Mouse (Mus musculus): Measurements from ENCODE around the gene Ap2a2. TPM values are rescaled to one million over a fixed set of nuclear protein-coding genes. Genes with fewer than 3 reads are reported as not detected.

The Ap2a2 gene
- polyA plus RNA-seq, 1 experiment from 2014 or later = 100 TPM

DNA sequence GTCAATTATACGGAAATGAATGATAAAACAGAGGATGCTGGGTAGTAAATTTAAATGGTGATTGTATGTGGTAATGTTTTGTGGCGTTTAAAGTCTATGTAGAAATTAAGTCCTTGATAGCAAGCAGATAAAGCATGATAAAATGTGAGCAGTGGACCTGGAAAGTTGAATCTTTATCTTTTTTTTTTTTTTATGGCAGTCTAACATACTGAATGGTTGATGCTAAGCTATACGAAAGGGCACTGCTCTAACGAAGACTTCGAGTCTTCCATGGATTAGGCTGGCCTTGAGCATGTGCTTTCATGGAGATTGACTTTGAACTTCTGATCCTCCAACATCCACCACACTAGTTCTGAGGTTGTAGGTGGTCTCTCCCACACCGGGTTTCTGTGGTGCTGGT, 31.1 kb downstream of the Ap2a2 start:
- Histone ChIP-seq H3K4me2 (ENCODE audit: low read depth) (no peak overlapping the region), H3K9me3 (ENCODE audit: control insufficient read depth, low read length) (no peaks in the 10 kb centered on the region), H3K27ac (ENCODE audit: low read depth, low read length) (no peak overlapping the region), H3K9ac (ENCODE audit: low read length) (no peak overlapping the region), H3K4me3 (ENCODE audit: low read depth, low read length) (no peak overlapping the region), H3K27me3 (ENCODE audit: control insufficient read depth, insufficient read depth, low read length) (no peaks in the 10 kb centered on the region), H3K36me3 (ENCODE audit: control insufficient read depth, insufficient read depth, low read length) (peaks cover 8% of the 10 kb centered on the region), H3K4me1 (ENCODE audit: control insufficient read depth, insufficient read depth, low read length) (no peaks in the 10 kb centered on the region)
- WGBS = 95% methylated on average over 6 of the region's 6 CpGs
- ATAC-seq (ENCODE audit: insufficient read depth, low FRiP score, low TSS enrichment) (no peak), DNase-seq (ENCODE audit: low spot score) (no peak)

DNA sequence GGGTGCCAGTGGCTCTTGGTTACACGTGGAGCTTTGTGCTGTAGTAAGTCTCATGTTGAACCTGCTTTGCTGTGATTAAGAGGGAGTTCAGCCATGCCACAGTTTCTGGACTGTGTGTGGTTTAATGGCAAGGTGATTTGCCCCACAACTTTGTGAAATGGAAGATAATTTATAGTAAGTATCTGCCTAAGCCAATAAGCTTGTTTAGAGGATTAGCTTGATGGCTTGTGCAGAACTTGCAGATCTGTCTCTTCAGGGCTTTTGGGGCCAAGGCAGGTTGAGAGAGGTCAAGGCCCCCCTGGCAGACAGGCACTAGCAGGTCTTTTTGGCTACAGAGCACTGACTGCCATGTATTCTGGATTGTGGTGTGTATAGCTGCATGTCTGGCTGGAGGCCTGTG, 35.0 kb downstream of the Ap2a2 start:
- Histone ChIP-seq H3K4me3 (ENCODE audit: low read depth, low read length) (no peak overlapping the region), H3K27me3 (ENCODE audit: control insufficient read depth, insufficient read depth, low read length) (no peaks in the 10 kb centered on the region), H3K4me2 (ENCODE audit: low read depth) (no peak overlapping the region), H3K4me1 (ENCODE audit: control insufficient read depth, insufficient read depth, low read length) (no peaks in the 10 kb centered on the region), H3K36me3 (ENCODE audit: control insufficient read depth, insufficient read depth, low read length) (peaks cover 7% of the 10 kb centered on the region; the same call in 1 of the 2 replicates), H3K27ac (ENCODE audit: low read depth, low read length) (no peak overlapping the region), H3K9ac (ENCODE audit: low read length) (no peak overlapping the region), H3K9me3 (ENCODE audit: control insufficient read depth, low read length) (no peaks in the 10 kb centered on the region)
- WGBS = 90% methylated on average over 1 of the region's 1 CpGs
- no peak for DNase-seq (ENCODE audit: low spot score)
- no peak for ATAC-seq (ENCODE audit: insufficient read depth, low FRiP score, low TSS enrichment)

DNA sequence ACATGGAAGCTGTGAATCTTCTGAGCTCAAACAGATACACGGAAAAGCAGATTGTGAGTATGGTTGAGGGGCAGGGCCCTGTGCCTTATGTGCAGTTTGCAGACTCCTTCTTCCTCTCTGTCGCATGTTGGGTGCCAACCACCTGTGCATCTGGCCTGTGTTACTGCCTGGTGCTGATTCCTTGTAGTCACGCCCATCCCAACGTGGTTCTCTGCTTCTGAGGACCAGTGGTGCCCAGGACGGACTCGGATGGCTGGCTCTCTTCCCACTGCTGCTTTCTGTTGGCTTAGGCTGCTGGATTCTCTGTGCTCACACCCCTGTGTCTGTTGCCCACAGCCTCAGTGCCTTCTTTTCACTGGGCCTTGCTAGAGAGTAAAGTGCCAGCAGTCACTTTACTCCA, 35.6 kb downstream of the Ap2a2 start:
- no peak for ATAC-seq (ENCODE audit: insufficient read depth, low FRiP score, low TSS enrichment)
- no peaks in the 10 kb centered on the region for H3K4me1 ChIP-seq (ENCODE audit: control insufficient read depth, insufficient read depth, low read length)
- H3K36me3 ChIP-seq (ENCODE audit: control insufficient read depth, insufficient read depth, low read length) = peaks cover 7% of the 10 kb centered on the region; the same call in 1 of the 2 replicates
- no peaks in the 10 kb centered on the region for H3K27me3 ChIP-seq (ENCODE audit: control insufficient read depth, insufficient read depth, low read length)
- DNase-seq (ENCODE audit: low spot score) = no peak
- H3K9me3 ChIP-seq (ENCODE audit: control insufficient read depth, low read length) = no peaks in the 10 kb centered on the region
- no peak overlapping the region for H3K27ac ChIP-seq (ENCODE audit: low read depth, low read length)
- H3K4me3 ChIP-seq (ENCODE audit: low read depth, low read length) = no peak overlapping the region
- whole genome bisulfite sequencing = 95% methylated on average over 6 of the region's 6 CpGs
- H3K4me2 ChIP-seq (ENCODE audit: low read depth) = no peak overlapping the region
- no peak overlapping the region for H3K9ac ChIP-seq (ENCODE audit: low read length)

DNA sequence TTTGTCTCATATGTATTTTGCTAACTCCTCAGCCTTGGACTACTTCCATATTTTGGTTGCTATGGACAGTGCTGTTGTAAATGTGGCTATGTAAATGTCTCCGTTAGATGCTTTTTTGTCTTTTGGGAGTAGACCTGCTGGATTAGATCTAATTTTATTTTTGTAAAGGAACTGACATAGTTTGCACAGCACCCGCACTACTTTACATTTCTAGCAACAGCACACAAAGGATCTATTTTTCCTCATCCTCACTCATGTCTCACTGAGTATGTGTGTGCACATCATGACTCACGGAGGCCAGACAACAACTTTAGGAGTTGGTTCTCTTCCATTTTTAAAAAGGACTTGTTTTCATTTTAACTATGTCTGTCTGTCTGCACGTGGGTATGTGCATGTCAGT, 45.7 kb downstream of the Ap2a2 start:
- Histone ChIP-seq H3K4me3 (ENCODE audit: low read depth, low read length) (no peak overlapping the region), H3K4me2 (ENCODE audit: low read depth) (no peak overlapping the region), H3K9ac (ENCODE audit: low read length) (no peak overlapping the region), H3K27ac (ENCODE audit: low read depth, low read length) (no peak overlapping the region), H3K36me3 (ENCODE audit: control insufficient read depth, insufficient read depth, low read length) (peaks cover 14% of the 10 kb centered on the region), H3K4me1 (ENCODE audit: control insufficient read depth, insufficient read depth, low read length) (no peaks in the 10 kb centered on the region), H3K27me3 (ENCODE audit: control insufficient read depth, insufficient read depth, low read length) (no peaks in the 10 kb centered on the region), H3K9me3 (ENCODE audit: control insufficient read depth, low read length) (no peaks in the 10 kb centered on the region)
- ATAC-seq (ENCODE audit: insufficient read depth, low FRiP score, low TSS enrichment) (no peak), DNase-seq (ENCODE audit: low spot score) (no peak)
- 91% methylated on average over 4 of the region's 4 CpGs for WGBS

DNA sequence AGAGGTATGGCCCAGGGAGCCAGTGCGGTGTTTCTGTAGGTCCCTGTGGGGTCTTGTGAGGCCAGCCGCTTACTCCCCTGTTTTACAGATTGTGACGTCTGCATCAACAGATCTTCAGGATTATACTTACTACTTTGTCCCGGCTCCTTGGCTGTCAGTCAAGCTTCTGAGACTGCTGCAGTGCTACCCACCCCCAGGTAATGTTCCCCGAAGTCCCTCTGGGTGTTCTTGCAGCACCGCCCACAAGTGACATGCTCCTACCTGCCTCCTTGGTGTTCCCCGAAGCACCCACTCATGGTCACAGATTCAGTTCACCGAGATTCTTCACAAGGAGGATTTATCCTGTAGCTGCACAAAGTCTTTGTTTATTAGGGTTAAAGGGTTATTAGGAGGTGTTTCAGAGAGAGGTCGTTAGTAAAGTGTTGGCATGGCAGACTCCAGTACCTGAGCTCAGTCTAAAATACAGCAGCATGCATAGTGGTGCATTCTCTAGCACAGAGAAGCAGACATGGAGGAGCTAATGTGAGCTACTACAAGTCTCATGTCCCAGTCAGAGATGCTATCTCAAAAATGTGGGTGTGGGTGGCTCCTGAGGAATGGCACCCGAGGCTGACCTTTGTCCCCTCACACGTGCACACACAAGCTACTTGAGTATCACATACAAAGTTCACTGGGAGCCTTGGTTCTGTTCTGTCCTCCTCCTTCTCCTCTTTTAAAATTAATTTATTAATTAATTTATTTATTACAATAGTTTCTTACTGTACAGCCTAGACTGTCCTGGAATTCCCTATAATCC, 47.9 kb downstream of the Ap2a2 start:
- WGBS = 88% methylated on average over 11 of the region's 11 CpGs
- Histone ChIP-seq H3K4me1 (ENCODE audit: control insufficient read depth, insufficient read depth, low read length) (no peaks in the 10 kb centered on the region), H3K27me3 (ENCODE audit: control insufficient read depth, insufficient read depth, low read length) (no peaks in the 10 kb centered on the region), H3K4me3 (ENCODE audit: low read depth, low read length) (no peak overlapping the region), H3K27ac (ENCODE audit: low read depth, low read length) (no peak overlapping the region), H3K4me2 (ENCODE audit: low read depth) (no peak overlapping the region), H3K9me3 (ENCODE audit: control insufficient read depth, low read length) (no peaks in the 10 kb centered on the region), H3K36me3 (ENCODE audit: control insufficient read depth, insufficient read depth, low read length) (peaks cover 8% of the 10 kb centered on the region), H3K9ac (ENCODE audit: low read length) (no peak overlapping the region)
- ATAC-seq (ENCODE audit: insufficient read depth, low FRiP score, low TSS enrichment) = no peak
- no peak for DNase-seq (ENCODE audit: low spot score)

DNA sequence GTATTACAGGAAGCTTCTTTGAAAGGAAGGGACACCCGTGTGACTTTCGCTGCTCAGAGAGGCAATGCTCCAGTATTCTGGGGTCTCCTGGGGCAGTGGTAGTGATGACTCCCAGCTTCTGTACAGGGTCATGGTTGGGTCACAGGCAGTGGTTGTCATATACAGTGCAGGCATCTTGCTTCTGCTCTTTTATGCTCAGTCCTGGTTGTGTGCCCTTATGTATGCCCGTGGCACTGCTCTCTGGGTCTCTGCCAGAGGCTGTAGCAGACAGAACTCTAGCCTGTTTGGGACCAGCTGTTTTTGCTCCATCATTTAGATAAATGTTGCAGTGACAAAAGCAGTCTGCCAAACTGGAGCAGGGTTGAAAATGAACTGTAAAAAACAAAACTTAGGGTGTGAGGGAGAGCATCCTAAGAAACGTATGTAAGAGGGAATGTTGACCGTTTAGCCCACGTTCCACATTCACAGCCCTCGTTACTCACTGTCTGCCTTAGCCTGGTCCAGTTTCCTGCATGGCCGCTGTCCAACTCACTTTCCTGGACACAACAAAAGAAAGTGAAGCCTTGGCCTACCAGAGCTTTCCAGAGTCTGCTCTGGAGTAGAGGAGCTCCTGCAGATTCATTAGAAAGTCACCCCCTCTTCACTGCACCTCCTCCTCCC, 49.9 kb downstream of the Ap2a2 start:
- Histone ChIP-seq H3K4me3 (ENCODE audit: low read depth, low read length) (no peak overlapping the region), H3K4me2 (ENCODE audit: low read depth) (no peak overlapping the region), H3K27ac (ENCODE audit: low read depth, low read length) (no peak overlapping the region), H3K4me1 (ENCODE audit: control insufficient read depth, insufficient read depth, low read length) (no peaks in the 10 kb centered on the region), H3K27me3 (ENCODE audit: control insufficient read depth, insufficient read depth, low read length) (no peaks in the 10 kb centered on the region), H3K36me3 (ENCODE audit: control insufficient read depth, insufficient read depth, low read length) (peaks cover 6% of the 10 kb centered on the region), H3K9me3 (ENCODE audit: control insufficient read depth, low read length) (no peaks in the 10 kb centered on the region), H3K9ac (ENCODE audit: low read length) (no peak overlapping the region)
- WGBS = 85% methylated on average over 8 of the region's 8 CpGs
- ATAC-seq (ENCODE audit: insufficient read depth, low FRiP score, low TSS enrichment) (no peak), DNase-seq (ENCODE audit: low spot score) (no peak)

DNA sequence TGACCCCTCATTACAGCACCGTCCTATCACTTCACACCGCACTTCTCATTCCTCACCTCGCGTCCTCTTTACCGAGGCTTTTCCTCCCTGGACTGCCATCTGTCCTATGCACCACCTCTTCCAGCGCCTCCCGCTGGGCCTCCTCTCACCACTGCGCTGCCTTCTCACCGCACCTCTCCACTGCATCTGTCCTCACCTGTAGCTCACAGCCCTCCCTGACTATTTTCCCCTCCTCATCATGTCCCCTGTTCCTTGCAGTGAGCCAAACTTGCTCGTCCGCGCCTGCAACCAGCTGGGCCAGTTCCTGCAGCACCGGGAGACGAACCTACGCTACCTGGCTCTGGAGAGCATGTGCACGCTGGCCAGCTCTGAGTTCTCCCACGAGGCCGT, 50.4 kb downstream of the Ap2a2 start:
- no peak overlapping the region for H3K27ac ChIP-seq (ENCODE audit: low read depth, low read length)

DNA sequence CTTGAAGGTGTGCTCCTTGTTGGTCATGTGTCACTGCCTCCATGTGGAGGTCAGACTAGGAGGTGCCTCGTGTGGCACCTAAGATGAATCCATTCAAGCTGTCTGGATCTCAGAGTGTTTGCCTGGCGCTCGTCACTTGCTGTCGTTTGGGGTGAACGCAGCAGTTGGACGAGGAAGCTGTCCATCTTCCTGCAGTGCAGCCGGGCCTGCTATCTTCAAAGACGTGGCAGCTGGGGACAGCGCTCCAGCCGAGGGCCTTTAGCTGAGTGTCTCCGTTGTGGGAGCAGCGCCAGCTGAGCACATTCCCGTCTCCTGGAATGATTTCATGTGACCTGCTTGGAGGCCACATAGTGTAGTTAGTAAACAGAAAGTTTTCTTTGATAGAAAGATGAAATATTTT, 50.8 kb downstream of the Ap2a2 start:
- ATAC-seq (ENCODE audit: insufficient read depth, low FRiP score, low TSS enrichment) = no peak
- H3K36me3 ChIP-seq (ENCODE audit: control insufficient read depth, insufficient read depth, low read length) = peaks cover 6% of the 10 kb centered on the region
- WGBS = 69% methylated on average over 13 of the region's 13 CpGs

More for the DNA sequence above, 50.4 kb downstream of the Ap2a2 start:
- H3K36me3 ChIP-seq (ENCODE audit: control insufficient read depth, insufficient read depth, low read length) = peaks cover 6% of the 10 kb centered on the region
- H3K9ac ChIP-seq (ENCODE audit: low read length) = no peak overlapping the region
- no peaks in the 10 kb centered on the region for H3K4me1 ChIP-seq (ENCODE audit: control insufficient read depth, insufficient read depth, low read length)
- DNase-seq (ENCODE audit: low spot score) = no peak
- no peak overlapping the region for H3K4me3 ChIP-seq (ENCODE audit: low read depth, low read length)
- H3K27me3 ChIP-seq (ENCODE audit: control insufficient read depth, insufficient read depth, low read length) = no peaks in the 10 kb centered on the region
- no peaks in the 10 kb centered on the region for H3K9me3 ChIP-seq (ENCODE audit: control insufficient read depth, low read length)
- no peak for ATAC-seq (ENCODE audit: insufficient read depth, low FRiP score, low TSS enrichment)
- 81% methylated on average over 18 of the region's 18 CpGs for WGBS
- no peak overlapping the region for H3K4me2 ChIP-seq (ENCODE audit: low read depth)

DNA sequence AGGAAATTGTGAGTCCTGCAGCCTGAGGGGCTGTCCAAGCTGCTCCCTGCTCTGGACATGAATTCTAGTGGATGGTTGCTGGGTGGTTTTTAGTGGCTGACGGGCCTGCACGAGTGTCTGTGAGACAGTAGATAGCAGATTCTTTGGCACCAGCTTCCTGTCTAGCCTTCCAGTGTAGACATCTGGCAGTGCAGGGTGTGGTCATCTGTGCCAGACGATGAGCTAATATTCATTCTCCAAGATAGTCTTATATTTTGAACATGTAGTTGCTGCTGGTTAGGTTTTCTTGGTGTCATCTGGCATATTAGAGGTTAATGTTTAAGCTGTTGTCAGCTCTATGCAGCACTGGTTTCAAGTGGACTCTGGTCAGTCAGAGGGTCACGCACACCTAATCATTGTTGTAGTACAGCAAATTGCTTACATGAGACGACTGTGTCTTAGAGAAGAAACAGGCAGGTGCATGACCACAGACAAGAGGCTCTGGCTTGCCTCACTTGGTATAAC, 52.4 kb downstream of the Ap2a2 start:
- Histone ChIP-seq H3K4me3 (ENCODE audit: low read depth, low read length) (no peak overlapping the region), H3K27ac (ENCODE audit: low read depth, low read length) (no peak overlapping the region), H3K9ac (ENCODE audit: low read length) (no peak overlapping the region), H3K27me3 (ENCODE audit: control insufficient read depth, insufficient read depth, low read length) (no peaks in the 10 kb centered on the region), H3K36me3 (ENCODE audit: control insufficient read depth, insufficient read depth, low read length) (peaks cover 9% of the 10 kb centered on the region), H3K4me2 (ENCODE audit: low read depth) (no peak overlapping the region), H3K9me3 (ENCODE audit: control insufficient read depth, low read length) (no peaks in the 10 kb centered on the region), H3K4me1 (ENCODE audit: control insufficient read depth, insufficient read depth, low read length) (no peaks in the 10 kb centered on the region)
- WGBS = 89% methylated on average over 5 of the region's 5 CpGs
- no peak for ATAC-seq (ENCODE audit: insufficient read depth, low FRiP score, low TSS enrichment)
- no peak for DNase-seq (ENCODE audit: low spot score)

More for the DNA sequence above, 50.8 kb downstream of the Ap2a2 start:
- Histone ChIP-seq H3K27ac (ENCODE audit: low read depth, low read length) (no peak overlapping the region), H3K4me3 (ENCODE audit: low read depth, low read length) (no peak overlapping the region), H3K27me3 (ENCODE audit: control insufficient read depth, insufficient read depth, low read length) (no peaks in the 10 kb centered on the region), H3K9me3 (ENCODE audit: control insufficient read depth, low read length) (no peaks in the 10 kb centered on the region), H3K9ac (ENCODE audit: low read length) (no peak overlapping the region), H3K4me2 (ENCODE audit: low read depth) (no peak overlapping the region), H3K4me1 (ENCODE audit: control insufficient read depth, insufficient read depth, low read length) (no peaks in the 10 kb centered on the region)
- DNase-seq (ENCODE audit: low spot score) = no peak
